Mouse (Mus musculus) adrenal gland, adult (tissue): ENCODE results near the gene Gm10037.
A peak's percentile ranks its signal among the peaks of the same experiment; 100 is the strongest.
"Not testable (repeated sequence)": the region's sequence is repeated elsewhere in the genome, so short reads cannot be mapped to it uniquely, and the experiment has no call there.

Experiments used
- DNase-seq, 2 experiments: peaks; one replicate each; pipeline ENCODE4 v3.0.0; 2022 to 2023; ENCODE audit warnings: low spot score in 1 of 2; ENCODE audit not compliant: inconsistent age in 2 of 2

The Gm10037 gene

DNA sequence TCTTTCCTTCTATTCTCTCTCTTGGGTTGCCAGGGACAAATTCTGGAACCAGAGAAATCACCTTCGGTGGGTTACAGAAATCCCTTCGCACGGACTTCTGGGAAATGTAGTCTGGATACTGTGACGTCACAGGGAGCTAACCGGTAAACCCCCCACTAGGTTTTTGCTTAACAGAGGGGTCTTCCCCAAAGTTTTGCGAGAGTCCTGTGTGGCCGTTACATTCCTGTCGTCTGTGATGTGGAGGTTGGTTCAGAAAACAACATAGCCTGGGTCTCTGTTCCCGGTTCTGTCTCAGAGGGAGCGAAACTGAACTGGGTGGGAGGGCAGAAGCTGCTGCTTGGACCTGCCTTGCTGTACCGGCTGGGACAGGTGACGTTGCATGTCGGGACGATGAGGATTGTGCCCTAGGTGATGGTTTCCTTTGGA, at the start of gene Gm10037:
TSS of gene Gm10037 (plus strand) at position 196 of the 426 bp plus-strand sequence.
- DNase-seq, result peak; percentile 51 to 90

DNA sequence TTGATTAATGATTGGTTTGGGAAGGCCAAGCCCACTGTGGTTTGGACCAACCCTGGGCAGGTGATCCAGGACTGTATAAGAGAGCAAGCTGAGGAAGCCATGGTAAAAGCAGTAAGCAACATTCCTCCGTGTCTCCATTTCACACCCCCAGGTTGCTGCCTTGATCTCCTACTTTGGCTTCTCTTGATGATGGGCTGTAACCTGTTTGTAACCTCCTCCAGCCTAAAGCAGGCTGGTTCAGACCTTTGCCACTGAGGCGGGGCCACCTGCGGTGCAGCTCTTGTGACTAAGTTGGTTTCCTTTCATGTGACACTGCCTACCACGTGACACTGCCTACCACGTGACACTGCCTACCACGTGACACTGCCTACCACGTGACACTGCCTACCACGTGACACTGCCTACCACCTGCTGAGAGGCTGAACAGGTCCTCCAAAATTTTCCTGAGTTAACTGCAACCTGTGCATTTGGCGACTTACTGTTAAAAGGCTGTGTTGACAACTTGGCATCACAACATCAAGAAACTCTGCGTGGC, 38.9 kb upstream of the Gm10037 start:
- no peak for DNase-seq

DNA sequence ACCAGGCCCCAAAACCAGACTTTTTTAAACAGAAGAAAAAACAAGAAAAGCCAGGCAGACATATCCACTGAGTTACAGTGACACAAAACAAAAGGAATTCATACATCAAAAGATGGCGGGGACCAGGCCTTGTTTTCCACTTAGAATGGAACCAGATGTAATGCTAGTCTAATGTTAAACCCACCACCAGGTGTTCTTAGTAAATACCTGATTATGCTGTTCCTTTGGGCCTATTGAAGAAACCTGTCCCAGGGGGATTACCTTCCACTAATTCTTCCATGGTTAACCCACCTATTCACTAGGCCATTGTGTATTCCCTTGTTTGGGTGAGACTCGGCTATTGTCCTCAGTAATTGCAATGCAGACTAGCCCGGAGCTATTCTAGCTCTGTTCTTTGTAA, 32.3 kb upstream of the Gm10037 start:
- DNase-seq, result no peak

DNA sequence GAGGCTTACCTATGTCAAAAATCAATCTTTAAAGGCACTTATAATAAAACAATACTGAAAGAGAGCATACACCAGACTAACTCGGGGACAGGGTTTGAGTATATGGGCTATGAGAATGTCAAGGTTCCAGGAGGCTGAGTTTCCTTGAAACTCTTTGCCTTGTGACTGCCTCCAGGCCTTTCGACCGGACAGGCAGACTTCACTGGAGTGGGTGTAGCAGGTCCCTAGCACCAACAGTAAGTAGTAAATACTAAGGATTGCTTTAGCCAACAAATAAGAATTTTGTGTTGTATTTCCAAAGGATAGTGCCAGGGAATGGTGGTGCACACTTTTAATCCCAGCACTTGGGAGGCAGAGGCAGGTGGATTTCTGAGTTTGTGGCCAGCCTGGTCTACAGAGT, 31.8 kb upstream of the Gm10037 start:
- not testable (repeated sequence) for DNase-seq

DNA sequence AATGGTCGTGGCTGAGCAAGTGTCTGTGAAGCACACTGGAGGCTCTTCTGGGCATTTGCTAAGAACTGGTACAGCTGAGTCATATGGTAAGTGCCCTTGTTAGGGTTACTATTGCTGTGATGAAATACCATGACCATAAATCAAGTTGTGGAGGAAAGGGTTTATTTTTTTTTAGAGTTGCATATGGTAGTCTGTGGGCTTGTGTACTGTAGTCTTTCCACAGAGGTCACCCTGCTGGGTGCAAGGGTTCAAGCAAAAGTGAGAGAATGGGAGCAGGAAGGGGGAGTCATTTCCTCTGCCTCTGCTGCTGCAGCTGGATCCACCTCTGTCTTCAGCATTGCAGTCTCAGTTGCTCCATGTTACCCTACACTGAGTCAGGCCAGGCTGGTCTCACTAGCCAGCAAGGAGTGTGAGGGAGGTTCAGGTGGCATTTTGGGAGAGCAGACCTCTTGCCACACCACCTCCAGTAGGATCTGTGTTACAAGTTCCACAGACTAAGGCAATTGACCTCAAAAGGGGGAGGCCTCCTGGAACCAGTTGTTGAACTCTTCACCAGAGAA, 19.2 kb upstream of the Gm10037 start:
- DNase-seq, result peak in 1 of 2 experiments; percentile 59

DNA sequence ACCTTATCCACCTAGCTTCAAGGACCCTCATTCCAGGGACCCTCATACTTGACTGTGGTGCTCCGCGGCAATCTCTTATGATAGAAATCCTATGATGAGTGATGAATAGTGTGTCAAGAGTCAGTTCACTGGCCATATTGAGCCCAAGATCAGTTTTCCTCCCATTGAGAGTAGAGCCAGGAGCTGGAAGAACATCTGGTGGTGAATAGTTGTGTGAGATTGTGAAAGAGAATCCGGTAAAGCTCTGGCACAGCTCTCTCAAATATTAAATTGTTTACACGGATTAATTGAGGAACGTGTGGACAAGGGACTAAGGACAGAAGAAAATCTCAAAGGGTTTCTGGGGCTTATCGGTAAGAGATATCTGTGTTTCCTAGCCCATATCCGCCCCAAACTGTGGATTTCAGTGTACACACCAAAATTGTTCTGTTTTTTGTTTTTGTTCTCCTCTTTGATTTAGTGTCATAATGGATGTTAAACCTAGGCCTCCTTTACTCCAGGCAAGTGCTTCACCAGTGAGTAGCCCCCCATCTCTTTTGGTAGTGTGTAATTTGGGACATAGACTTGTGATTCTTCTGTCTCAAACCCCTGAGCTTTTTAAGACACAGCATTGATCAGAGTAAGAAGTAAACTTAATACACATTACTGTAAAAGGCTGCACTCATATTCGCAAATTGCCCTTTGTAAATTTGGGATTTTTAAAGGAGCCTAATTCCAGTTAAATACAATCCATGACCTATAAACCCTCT, 17.8 kb upstream of the Gm10037 start:
- peak in 1 of 2 experiments; percentile 37 for DNase-seq

DNA sequence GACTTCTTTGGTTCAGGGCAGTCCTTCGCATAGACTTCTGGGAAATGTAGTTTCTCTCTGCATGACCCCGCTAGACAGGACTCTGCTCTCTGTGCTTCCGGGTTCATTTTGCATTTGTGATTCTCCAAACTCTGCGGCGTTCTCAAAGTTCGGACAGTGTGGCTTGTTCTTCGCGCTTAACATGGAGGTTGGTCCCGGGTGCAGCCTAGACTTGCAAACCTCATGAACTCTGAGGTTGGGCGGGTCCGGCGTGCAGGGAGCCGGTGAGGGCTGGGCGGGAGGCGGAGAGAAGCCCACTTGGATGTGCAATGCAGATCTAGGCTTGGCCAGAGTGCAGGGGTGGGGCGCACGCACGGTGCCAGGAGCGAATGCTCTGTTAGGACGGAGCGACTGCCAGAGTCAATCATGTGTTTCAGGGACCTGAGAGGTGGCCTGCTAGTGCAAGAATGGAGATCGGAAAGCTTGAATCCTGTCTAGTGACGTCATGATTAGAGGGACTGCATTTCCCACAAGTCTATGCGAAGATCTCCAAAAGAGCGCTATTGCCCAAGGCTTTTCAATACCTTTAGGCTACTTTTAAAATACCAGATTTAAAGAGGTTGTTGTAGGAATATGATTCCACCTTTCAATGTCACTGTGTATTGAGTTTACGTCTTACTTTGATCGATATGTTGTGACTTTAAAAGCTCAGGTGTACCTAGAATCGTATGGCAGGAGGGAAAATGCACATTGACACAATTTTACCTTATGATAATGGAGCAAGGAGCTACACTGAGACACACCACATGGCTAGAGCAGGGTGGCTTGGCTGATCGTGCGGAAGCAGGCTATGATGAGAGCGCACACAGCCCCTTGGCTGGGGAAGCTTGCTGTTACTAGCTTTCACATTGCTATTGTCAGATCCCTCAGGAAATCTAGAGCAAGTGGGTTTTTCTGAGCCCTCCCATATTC, 16.9 kb upstream of the Gm10037 start, which contains the start of gene Zfp273:
TSS of gene Zfp273 (plus strand) at position 31 of the 951 bp plus-strand sequence.
- DNase-seq, result peak; percentile 83 to 95

DNA sequence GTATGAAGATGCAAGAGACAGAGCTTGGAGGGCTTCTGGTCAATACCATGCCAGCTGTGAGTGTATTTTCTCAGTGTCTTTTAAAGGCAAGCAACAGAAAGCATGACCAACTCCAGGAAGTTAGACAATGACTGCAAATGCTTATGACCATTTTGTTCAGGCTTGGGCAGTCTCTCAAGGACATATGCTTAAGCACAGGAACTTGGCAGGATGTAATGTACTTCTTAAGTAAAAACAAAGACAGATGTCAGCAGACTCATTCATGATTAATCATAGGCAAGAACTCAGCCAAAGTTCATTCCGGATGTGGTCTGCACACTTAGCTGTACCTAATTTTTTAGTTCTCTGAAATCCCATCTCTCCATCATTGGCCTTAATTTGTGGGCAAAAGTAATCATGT, 12.3 kb upstream of the Gm10037 start:
- DNase-seq, result no peak

DNA sequence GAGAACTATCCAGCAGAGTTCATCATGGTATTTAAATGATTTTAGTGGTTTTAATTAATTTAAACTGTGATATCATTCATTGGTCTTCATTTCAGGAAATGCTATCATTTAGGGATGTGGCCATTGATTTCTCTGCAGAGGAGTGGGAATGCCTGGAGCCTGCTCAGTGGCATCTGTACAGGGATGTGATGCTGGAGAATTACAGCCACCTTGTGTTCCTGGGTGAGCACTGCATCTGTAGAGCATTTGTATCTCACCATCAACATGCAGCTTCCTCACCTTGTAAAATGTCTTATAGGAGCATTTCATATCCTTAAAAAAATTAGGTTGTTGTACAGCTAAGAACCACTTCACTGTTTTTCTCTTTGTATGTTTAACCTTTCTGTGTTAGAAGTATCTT, 2.2 kb downstream of the Gm10037 start:
- DNase-seq, result peak in 1 of 2 experiments; percentile 33

DNA sequence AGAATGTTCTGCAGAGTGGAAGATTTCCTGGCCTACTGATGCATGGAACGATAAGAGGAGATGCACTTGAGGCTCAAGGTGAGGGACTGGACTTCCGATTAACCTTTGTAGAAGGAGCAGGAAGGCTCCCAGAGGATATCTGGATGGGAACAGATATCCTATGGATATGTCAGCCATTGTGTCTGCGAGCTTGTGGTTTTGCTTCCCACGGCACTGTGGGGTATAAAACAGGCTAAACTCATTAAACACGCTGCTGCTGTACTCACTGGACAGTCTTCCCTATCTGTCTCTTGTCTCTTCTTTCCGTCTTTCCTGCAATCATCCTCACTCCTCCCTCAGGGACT, 12.8 kb downstream of the Gm10037 start:
- DNase-seq, result no peak

DNA sequence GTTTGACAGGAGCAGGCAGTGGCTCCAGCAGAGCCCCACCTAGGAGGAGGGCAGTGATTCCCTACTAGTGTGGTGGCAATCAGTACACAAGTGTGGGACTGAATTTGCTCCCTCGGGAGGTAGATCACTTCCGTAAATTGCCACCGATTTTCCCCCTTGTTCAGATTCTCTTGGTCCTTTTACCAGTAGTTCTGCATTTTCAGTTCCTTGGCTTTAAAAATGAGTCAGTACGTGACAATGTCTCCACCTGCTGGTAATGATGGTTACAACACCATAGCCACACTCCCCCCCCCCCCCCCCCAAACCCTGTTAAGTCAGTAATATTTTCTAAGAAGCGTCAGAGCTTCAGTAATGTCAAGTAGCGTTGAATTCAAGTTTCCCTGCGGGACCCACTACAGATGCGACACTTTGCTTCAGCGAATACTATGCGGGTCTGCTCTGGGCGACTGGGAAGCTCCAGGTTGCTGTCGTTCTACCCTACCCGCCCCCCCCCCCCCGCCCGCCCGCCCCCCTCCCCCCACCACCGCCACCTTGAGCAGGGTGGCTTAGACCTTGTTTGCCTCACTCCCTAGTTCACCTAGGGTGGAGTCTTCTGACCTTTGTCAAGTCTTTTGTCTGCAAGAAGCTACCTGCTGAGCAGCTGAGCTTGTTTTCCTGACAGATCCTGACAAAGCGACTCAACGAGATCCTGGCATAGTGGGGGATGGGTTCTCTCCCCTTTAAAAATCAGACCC, 13.4 kb downstream of the Gm10037 start:
- peak; percentile 49 to 86 for DNase-seq

DNA sequence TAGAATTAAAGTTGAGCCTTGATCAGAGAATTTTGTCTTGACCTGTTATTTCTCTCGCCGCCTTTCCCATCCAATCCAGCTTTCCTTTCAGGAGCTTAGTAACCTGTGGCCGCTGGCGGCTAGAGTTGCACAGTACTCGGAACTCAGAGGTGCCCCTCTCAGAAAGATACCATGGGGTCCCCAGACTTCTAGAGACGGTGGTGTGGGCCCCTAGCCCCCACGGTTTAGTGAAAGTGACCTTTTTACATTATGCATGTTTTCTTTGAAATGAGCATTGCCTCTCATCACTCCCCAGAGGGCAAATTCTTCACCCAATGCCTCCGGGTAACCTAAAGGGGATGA, 13.9 kb downstream of the Gm10037 start:
- peak in 1 of 2 experiments; percentile 40 for DNase-seq

DNA sequence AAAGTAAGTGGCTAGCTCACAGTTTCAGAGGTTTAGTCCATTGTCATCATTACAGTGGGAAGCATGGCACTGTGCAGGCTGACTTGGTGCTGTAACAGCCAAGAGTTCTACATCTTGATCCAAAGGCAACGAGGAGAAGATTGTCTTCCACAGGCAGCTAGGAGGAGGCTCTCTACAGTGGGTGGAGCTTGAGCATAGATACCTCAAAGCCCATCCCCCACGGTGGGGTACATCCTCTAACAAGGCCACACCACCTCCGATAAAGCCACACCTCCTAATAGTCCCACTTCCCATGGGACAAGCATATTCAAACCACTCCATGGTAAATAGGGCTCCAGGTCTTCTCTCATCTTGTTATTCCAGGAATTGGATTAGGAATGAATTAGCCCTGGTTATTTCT, 19.5 kb downstream of the Gm10037 start:
- DNase-seq, result no peak

DNA sequence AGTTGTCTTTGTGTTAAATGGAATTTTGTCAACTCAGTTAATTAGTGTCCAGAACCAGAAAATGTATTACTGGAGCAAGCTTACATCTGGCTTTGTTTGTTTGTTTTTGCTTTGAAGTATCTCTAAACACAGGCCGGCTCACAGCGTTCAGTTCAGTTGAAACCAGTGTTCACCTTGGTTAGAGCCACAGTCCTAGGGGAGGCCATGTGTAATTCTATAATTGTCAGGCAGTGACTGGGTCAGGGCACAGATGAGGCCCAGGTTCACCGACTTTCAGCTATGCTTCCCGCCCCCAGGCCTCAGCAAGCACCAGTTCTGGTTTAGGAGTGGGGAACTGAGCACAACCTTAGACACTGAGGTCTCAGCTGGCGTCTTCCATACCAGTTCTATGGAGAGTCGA, 22.2 kb downstream of the Gm10037 start:
- no peak for DNase-seq

DNA sequence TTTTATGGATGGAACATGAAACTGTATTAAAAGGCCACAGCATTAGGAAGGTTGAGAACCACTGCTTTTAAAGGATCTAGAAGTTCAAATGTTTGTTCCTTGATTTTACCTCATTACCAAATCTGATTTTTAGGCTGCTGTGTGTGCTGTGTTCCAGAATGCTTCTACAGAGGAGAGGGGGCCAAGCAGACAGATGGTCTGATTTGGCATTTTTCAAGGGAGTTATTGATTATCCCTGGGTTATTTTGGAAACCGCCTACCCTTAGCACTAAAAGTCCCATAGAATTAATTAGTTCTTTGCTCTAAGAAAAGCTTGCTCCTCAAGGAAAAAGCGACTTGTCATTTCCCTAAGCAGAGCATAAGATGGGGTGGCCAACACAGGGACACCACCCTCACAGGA, 23.1 kb downstream of the Gm10037 start:
- DNase-seq, result no peak

DNA sequence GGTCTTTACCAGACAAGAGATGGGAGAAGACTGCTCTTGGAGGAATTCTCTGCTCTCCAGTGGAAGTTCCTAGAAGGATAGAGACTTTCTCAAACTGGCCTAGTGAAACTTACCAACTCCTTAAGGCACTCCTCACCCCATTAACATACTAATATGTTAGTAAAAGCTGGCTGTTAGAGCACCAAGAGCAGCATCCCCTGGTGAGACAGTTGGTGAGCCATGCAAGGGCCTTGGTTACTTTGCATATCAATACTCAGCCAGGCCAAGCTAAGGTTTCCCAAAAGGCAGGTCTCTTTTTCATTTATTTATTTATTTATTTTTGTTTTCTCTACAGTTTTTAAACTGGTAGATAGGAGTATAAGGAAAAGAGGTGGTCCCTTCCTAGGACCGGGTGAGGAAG, 26.4 kb downstream of the Gm10037 start:
- no peak for DNase-seq

DNA sequence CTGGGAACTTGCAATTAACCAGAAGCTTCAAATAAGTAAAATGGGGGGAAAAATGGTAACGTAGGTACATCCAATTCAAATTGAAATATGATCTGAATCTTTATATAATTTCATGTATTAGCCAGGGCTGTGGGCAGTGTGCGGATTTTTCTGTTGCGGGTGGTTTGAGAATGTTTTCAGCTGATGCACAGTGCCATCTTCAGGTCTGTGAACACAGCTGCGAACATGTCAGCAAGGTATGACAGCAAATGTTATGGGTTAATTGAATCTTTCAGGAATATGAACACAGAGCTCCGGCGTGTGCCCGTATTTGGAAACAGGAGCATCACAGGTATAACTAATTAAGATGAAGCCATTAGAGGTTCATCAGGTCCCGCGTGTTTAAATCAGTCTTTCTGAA, 31.6 kb downstream of the Gm10037 start:
- no peak for DNase-seq

DNA sequence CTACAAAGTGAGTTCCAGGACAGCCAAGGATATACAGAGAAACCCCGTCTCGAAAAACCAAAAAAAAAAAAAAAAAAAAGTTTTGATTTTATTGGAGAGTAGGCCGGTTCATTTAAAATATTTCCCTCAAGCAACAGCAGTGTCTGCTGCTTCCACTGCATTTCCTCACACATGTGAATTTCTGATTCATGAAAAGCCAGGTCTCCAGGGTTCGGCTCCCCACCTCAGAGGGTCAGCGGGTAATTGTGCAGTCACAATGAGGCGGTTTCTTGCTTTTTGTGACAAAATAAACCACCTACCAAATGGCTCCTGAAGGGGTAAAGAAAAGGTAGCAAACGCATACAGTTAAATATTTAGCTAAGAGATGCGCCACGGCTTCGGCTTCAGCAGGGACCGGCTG, 32.1 kb downstream of the Gm10037 start, which contains the start of gene BC048507:
TSS of gene BC048507 (plus strand) at position 301 of the 400 bp plus-strand sequence.
- no peak for DNase-seq

DNA sequence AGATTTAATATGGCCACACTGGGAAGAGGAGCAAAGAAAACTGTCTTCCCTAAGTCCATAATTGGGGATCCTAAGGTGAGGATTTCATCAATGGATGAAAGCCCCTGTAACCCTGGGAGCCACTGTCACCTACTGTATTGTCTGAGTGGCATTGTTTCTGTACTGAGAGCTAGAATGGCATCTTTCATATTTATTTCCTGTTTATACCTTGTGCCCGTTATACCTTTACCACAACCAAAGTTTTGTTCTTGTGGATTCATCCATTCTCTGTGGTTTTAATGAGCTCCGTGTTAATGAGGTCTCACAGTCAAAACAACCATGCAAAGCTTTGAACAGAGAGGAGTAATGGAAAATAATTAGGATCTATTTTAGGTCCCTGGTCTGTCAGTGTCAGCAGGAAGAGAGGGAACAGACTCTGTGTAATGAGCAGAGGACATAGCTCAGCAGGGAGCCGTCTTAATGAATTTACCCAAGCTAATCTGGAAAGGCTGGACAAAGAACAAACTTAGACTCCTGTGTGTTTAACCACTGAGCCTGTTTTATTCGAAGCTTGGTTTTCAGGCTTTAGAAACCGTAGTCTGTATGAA, 34.0 kb downstream of the Gm10037 start:
- no peak for DNase-seq

DNA sequence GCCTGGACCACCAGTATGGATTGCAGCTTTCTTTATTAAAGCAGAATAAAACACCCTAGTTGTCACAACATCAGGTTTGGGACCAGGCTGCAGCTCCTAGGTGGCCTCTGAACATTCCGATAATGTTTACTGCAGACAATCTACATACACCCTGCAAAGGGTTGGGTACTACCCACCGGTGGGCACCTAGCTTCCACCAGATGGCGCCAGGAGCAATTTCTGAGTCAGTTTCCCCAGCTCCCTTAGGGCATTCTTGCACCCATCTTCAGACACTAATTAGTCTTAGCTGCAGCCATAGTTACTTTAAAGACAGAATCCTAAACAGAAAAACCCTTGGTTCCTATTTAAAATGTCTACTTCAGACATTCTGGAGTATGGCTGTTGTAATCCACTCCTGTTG, 37.0 kb downstream of the Gm10037 start:
- DNase-seq, result peak in 1 of 2 experiments; percentile 40
